Mouse (Mus musculus): Measurements from ENCODE around the gene Olfr91. TPM values are rescaled to one million over a fixed set of nuclear protein-coding genes. Genes with fewer than 3 reads are reported as not detected.

Gene Olfr91
- polyA plus RNA-seq, 1 experiment = not detected

DNA sequence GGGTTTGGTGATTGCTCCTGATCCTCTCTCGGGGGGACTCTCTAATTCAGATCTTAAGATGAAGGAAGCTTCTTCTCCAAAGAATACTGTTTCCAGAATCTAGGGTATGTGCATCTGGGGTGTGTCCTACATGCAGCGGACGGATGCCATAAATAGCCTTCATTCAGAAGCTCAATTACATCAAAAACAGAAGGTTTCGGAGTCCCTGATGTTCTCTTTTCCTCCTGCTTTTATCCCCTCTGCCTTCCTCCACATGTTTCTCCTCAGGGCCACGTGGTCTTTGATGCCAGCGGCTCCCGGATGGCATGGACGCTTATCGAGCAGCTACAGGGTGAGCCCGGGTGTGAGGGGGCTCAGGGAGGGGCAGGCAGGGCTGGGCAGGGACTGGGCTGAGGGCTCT, 35.0 kb downstream of the Olfr91 start:
- no peak for DNase-seq (ENCODE audit: extremely low spot score in 1 of 2, low spot score in 1 of 2)

DNA sequence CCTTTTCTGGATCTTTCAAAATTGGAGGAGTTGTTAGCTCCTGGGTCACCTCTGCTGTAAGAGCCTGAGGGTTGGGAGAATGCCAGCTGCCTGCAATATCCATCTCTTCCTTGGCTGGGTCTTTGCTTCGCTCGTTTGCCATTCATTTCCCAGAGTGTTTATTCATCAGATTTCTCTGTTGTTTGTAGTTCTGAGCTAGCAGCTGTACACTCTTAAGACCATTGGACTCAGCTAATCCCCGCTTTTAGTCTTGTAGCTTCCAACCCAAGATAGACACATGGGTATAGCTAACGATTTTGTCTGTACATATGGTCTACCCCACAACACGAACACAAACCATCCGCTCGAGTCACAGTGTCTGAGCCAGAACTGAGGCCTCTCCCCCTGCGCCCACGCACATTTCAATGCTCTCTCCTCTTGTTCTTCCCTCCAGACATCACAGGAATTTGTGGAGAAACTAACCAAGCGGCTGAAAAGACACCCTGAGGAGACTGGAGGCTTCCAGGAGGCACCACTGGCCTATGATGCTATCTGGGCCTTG, 35.9 kb downstream of the Olfr91 start:
- DNase-seq (ENCODE audit: extremely low spot score in 1 of 2, low spot score in 1 of 2) = peak; percentile 74 to 77

GRCm38 (mm10) chr17:37061435-37061834, 36.6 kb downstream of the Olfr91 start:
- no peak for DNase-seq (ENCODE audit: extremely low spot score in 1 of 2, low spot score in 1 of 2)

GRCm38 (mm10) chr17:37056957-37057356, 41.1 kb downstream of the Olfr91 start:
- DNase-seq (ENCODE audit: extremely low spot score in 1 of 2, low spot score in 1 of 2) = no peak

GRCm38 (mm10) chr17:37051745-37052144, 46.3 kb downstream of the Olfr91 start:
- DNase-seq (ENCODE audit: extremely low spot score in 1 of 2, low spot score in 1 of 2) = no peak

DNA sequence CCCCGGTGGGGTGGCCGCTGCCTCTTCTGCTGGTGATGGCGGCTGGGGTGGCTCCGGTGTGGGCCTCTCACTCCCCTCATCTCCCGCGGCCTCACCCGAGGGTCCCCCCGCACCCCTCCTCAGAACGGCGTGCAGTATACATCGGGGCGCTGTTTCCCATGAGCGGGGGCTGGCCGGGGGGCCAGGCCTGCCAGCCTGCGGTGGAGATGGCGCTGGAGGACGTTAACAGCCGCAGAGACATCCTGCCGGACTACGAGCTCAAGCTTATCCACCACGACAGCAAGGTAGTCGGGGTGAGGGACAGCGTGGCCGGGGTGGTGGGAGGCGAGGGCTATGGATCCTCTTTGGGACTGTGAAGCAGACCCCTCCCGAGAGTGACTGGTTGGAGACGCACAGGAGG, 47.2 kb downstream of the Olfr91 start:
- no peak for DNase-seq (ENCODE audit: extremely low spot score in 1 of 2, low spot score in 1 of 2)

DNA sequence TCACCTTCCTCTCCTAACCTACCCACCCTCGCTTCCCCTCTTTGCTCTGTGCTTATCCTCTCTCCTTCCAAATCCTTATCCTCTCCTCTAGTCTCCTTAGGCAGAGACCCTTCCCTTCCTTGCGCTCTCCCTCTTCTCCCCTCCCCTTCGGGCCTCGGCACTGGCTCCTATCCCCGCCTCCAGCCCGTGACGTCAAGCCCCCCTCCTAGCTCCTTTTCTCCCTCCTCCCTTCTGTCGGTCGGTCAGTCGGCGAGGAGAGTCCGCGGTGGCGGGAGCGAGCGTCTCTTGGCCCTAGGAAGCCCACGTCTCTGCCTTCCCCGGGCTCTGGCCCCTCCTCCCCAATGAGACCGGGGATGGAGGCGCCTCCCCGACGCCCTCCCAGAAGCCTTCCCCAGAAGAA, 47.7 kb downstream of the Olfr91 start:
- peak; percentile 89 to 94 for DNase-seq (ENCODE audit: extremely low spot score in 1 of 2, low spot score in 1 of 2)

- peak in 1 of 2 experiments; percentile 90 for DNase-seq (ENCODE audit: extremely low spot score in 1 of 2, low spot score in 1 of 2)
Measured at GRCm38 (mm10) chr17:37049570-37050310, 48.3 kb downstream of the Olfr91 start.

DNA sequence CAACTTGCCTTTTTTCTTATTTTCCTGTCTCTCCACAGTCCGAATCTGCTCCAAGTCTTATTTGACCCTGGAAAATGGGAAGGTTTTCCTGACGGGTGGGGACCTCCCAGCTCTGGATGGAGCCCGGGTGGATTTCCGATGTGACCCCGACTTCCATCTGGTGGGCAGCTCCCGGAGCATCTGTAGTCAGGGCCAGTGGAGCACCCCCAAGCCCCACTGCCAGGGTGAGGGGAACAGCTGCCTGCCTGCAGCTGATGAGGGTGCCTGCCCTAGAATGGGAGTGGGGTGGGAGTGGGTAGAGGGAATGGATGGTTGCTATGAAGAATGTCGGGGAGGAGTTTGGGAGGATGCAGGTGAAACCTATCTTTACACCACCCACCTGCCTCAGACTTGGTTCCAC, 49.7 kb downstream of the Olfr91 start:
- DNase-seq (ENCODE audit: extremely low spot score in 1 of 2, low spot score in 1 of 2) = no peak

DNA sequence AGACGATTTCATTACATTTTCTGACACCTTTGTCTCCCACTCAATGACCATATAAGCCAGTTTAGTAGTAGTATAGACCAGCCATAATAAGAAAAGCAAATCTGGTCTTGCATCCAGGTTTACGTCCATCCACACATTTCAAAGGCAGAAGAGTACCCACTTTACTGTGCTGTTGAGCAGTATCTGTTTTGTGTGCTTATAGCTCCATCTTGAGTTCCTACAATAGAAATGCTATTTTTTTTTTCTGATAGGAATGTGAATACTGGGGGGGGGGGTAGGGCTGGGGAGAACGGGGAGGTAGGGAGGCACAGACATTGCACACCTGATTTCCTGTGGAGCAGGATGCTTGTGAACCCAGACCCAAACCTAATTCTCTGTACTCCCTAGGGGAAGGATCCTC, 50.1 kb downstream of the Olfr91 start:
- no peak for DNase-seq (ENCODE audit: extremely low spot score in 1 of 2, low spot score in 1 of 2)

DNA sequence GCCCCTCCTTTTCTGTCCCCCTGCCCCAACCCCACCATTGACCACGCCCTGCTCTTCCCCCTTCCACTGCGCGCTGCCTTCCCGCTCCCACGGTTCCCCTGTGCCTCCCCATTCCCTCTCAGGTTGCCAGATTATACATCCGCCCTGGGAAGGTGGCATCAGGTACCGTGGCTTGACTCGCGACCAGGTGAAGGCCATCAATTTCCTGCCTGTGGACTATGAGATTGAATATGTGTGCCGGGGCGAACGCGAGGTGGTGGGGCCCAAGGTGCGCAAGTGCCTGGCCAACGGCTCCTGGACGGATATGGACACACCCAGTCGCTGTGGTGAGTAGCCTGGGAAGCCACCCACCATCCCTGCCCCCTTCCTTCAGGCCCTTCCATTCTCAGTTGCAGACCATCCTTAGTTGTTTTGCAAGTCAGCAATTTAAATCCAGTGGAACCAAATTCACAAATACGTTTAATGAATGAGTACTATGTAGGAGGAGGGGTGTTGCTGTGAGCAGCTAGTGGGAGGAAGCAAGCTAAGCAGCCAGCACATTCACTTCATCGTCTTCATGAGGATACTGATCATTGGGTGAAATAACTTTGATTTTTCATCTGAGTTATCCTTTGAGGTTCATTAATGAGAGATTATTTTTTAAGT, 50.6 kb downstream of the Olfr91 start:
- DNase-seq (ENCODE audit: extremely low spot score in 1 of 2, low spot score in 1 of 2) = no peak

DNA sequence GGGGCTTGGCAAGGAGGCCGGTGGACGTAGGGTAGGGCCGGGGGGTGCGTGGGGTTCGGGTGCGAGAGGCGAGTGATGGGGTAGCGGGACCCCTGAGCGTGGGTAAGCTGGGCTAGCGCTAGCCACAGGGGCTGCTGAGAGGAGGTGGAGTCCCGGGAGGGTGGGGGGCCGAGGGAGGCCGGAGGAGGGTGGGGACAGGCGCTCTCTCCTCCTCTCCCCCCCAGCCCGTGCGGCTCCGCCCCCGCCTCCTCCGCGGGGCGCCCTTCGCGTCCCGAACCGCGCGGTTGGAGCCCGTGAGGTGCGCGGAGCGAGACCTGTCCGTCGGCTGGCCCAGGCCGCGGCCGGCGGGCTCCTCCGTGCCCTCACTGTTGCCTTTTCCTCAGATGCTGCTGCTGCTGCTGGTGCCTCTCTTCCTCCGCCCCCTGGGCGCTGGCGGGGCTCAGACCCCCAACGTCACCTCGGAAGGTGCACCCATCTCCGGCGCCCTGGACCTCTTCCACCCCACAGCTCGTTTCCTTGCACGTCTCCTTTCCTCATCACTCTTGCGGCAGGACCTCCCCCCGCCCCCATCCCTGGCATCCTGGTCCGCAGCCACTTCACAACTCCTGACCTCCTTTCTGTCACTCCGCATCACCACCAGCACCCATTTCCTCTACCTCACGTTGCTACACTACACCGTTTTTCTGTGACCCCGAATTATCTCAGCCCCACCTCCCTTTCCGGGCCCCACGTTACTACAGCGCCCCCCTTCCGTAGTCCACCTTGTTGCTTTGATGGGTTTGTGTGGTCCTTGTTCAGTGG, 51.6 kb downstream of the Olfr91 start:
- DNase-seq (ENCODE audit: extremely low spot score in 1 of 2, low spot score in 1 of 2) = peak in 1 of 2 experiments; percentile 63

DNA sequence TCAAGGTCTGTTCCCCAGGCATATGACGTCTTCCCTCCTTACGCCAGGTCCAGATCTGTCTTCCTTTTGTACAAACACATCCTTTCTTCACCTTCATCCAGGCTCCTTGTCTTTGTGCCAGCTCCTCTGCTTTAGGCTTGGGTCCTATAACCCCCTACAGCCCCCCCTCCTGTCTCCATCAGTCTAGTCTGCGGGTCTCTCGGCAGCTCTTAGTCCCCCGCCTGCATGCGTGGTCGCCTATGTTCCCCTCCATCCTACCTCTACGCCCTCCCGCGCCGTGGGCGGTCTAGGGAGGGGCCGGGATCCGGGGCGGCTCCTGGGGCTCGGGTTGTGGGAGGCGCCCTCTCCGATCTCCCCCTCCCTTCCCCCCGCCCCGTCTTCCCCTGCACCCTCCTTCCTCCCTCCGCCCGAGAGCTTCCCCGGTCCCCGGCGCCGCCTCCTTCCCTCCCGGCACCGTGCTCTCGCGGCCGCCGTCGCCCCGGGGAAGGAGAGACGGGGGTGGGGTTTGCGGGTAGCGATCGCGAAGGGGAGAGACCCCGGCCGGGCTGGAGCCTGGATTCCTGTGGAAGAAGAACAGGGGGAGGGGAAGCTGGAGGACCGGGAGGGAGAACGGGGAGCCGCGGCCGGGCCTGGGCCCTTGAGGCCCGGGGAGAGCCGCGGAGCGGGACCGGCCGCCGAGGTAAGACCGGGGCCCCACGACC, 52.3 kb downstream of the Olfr91 start, which contains the start of gene Gabbr1:
Gene Gabbr1, plus strand, starts transcription at position 356 of the 701 bp plus-strand sequence.
- DNase-seq (ENCODE audit: extremely low spot score in 1 of 2, low spot score in 1 of 2) = peak in 1 of 2 experiments; percentile 83

DNA sequence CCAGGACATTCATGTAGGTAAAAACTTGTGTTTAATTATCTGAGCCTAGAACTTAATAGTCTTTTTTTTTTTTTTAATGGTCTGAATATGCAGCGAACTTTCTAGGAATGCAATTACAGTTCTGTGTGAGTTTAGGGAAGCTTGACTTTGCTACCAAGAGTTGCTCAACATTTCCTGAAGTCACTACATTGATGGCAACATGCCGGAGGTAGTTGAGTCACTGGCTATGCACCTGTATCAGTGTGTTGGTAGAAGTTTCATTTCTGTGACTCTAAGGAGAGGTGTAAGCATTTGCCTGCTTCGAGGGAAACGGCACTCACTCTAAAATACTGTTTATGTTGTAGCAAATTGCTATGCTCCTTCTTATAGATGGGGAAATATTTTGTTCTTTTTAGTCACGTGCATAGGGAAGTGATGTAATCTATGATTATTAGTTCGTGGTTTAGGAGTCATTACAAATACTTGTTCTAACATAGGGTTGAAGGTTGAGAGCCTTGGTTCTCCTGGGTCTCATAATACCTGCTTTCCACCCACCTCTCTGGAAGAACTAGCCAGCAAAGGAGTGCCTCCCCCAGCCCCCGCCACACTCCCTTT, 53.3 kb downstream of the Olfr91 start:
- DNase-seq (ENCODE audit: extremely low spot score in 1 of 2, low spot score in 1 of 2) = no peak

Other genes starting within 250 kb of the Olfr91 start
- gene Trim15, start 231.1 kb downstream of the Olfr91 start, polyA plus RNA-seq (2012; rRNA removed) = 0.04 and 0.08 TPM in 2 replicates
- gene Trim10, start 228.7 kb downstream of the Olfr91 start, polyA plus RNA-seq (2012; rRNA removed) = 0.06 and 0.08 TPM in 2 replicates
- 0.22 and 0.29 TPM in 2 replicates for gene Trim40, start 208.2 kb downstream of the Olfr91 start, polyA plus RNA-seq (2012; rRNA removed)
- gene Trim31, start 200.2 kb downstream of the Olfr91 start, polyA plus RNA-seq (2012; rRNA removed) = not detected in 2 replicates
- 4.0 and 5.1 TPM in 2 replicates for gene Rnf39, start 155.4 kb downstream of the Olfr91 start, polyA plus RNA-seq (2012; rRNA removed)
- gene Ppp1r11, start 146.5 kb downstream of the Olfr91 start, polyA plus RNA-seq (2012; rRNA removed) = 186 and 189 TPM in 2 replicates
- 36.4 and 42.2 TPM in 2 replicates for gene Znrd1, start 139.7 kb downstream of the Olfr91 start, polyA plus RNA-seq (2012; rRNA removed)
- gene Znrd1as, start 139.7 kb downstream of the Olfr91 start, polyA plus RNA-seq (2012; rRNA removed) = 6.0 and 6.9 TPM in 2 replicates
- gene 2410137M14Rik, start 117.0 kb downstream of the Olfr91 start, polyA plus RNA-seq (2012; rRNA removed) = 0.42 and 1.1 TPM in 2 replicates
- 2.8 and 3.3 TPM in 2 replicates for gene H2-M5, start 108.7 kb downstream of the Olfr91 start, polyA plus RNA-seq (2012; rRNA removed)
- gene Zfp57, start 97.1 kb downstream of the Olfr91 start, polyA plus RNA-seq (2012; rRNA removed) = 30.3 and 40.6 TPM in 2 replicates
- 43.8 and 54.7 TPM in 2 replicates for gene Mog, start 74.9 kb downstream of the Olfr91 start, polyA plus RNA-seq (2012; rRNA removed)
- gene Gabbr1, start 52.3 kb downstream of the Olfr91 start, polyA plus RNA-seq (2012; rRNA removed) = 430 and 435 TPM in 2 replicates
- gene Olfr90, start 9.8 kb downstream of the Olfr91 start, polyA plus RNA-seq (2012; rRNA removed) = 0.04 TPM in 1 of 2 replicates, not detected in the other
- not detected in 2 replicates for gene Olfr92, start 21.8 kb upstream of the Olfr91 start, polyA plus RNA-seq (2012; rRNA removed)
- not detected in 2 replicates for gene Olfr93, start 63.2 kb upstream of the Olfr91 start, polyA plus RNA-seq (2012; rRNA removed)
- gene Ubd, start 95.6 kb upstream of the Olfr91 start, polyA plus RNA-seq (2012; rRNA removed) = not detected in 2 replicates
- gene Olfr94, start 102.7 kb upstream of the Olfr91 start, polyA plus RNA-seq (2012; rRNA removed) = not detected in 2 replicates
- not detected in 2 replicates for gene Olfr95, start 114.8 kb upstream of the Olfr91 start, polyA plus RNA-seq (2012; rRNA removed)
- gene Olfr96, start 121.9 kb upstream of the Olfr91 start, polyA plus RNA-seq (2012; rRNA removed) = not detected in 2 replicates
- not detected in 2 replicates for gene Olfr97, start 139.1 kb upstream of the Olfr91 start, polyA plus RNA-seq (2012; rRNA removed)
- not detected in 2 replicates for gene Olfr98, start 165.5 kb upstream of the Olfr91 start, polyA plus RNA-seq (2012; rRNA removed)
- 2.4 and 3.0 TPM in 2 replicates for gene H2-M3, start 171.9 kb upstream of the Olfr91 start, polyA plus RNA-seq (2012; rRNA removed)
- gene Olfr99, start 185.2 kb upstream of the Olfr91 start, polyA plus RNA-seq (2012; rRNA removed) = 0.08 TPM in 1 of 2 replicates, not detected in the other
- 0.23 TPM in 1 of 2 replicates, not detected in the other for gene Olfr101, start 206.0 kb upstream of the Olfr91 start, polyA plus RNA-seq (2012; rRNA removed)
- 0.08 TPM in 1 of 2 replicates, not detected in the other for gene Olfr102, start 218.8 kb upstream of the Olfr91 start, polyA plus RNA-seq (2012; rRNA removed)
- not detected in 2 replicates for gene Olfr103, start 241.4 kb upstream of the Olfr91 start, polyA plus RNA-seq (2012; rRNA removed)